Mouse (Mus musculus): ENCODE measurements around the gene Fam170b. TPM values are rescaled to one million over a fixed set of nuclear protein-coding genes. Genes with fewer than 3 reads are reported as not detected.
A peak's percentile ranks its signal among the peaks of the same experiment; 100 is the strongest.

Gene Fam170b
- polyA plus RNA-seq, 1 experiment, result not detected

GRCm38 (mm10) chr14:32798355-32798754 is 35.4 kb upstream of the Fam170b start:
- WGBS, result 84% methylated on average over 4 of the region's 4 CpGs
- Histone ChIP-seq H3K4me1 (ENCODE audit: control insufficient read depth, insufficient read depth, low read length) (no peaks in the 10 kb centered on the region), H3K4me3 (ENCODE audit: insufficient read depth, low read depth, low read length) (no peak overlapping the region), H3K27me3 (replicated peaks; ENCODE audit: control insufficient read depth, insufficient read depth, low read length) (no peaks in the 10 kb centered on the region), H3K27ac (ENCODE audit: insufficient read depth, low read depth, low read length) (no peak overlapping the region), H3K36me3 (ENCODE audit: control insufficient read depth, insufficient read depth, low read length) (no peaks in the 10 kb centered on the region)
- TF ChIP-seq POLR2A (IDR thresholded peaks at IDR 0.05; ENCODE audit: low read depth, low read length) (no peak), CTCF (conservative IDR thresholded peaks at IDR 0.05; ENCODE audit: insufficient read depth, insufficient read length, low read depth, low read length) (no peak)
- DNase-seq, result no peak

GRCm38 (mm10) chr14:32800048-32800447 is 33.7 kb upstream of the Fam170b start:
- no peak for TF ChIP-seq POLR2A (IDR thresholded peaks at IDR 0.05; ENCODE audit: low read depth, low read length)
- no peaks in the 10 kb centered on the region for H3K4me1 ChIP-seq (ENCODE audit: control insufficient read depth, insufficient read depth, low read length)

GRCm38 (mm10) chr14:32801016-32801661 is 32.6 kb upstream of the Fam170b start:
- WGBS, result 63% methylated on average over 11 of the region's 11 CpGs
- Histone ChIP-seq H3K27ac (ENCODE audit: insufficient read depth, low read depth, low read length) (no peak overlapping the region), H3K4me1 (ENCODE audit: control insufficient read depth, insufficient read depth, low read length) (no peaks in the 10 kb centered on the region), H3K4me3 (ENCODE audit: insufficient read depth, low read depth, low read length) (no peak overlapping the region), H3K27me3 (replicated peaks; ENCODE audit: control insufficient read depth, insufficient read depth, low read length) (no peaks in the 10 kb centered on the region), H3K36me3 (ENCODE audit: control insufficient read depth, insufficient read depth, low read length) (no peaks in the 10 kb centered on the region)
- TF ChIP-seq POLR2A (IDR thresholded peaks at IDR 0.05; ENCODE audit: low read depth, low read length) (no peak), CTCF (conservative IDR thresholded peaks at IDR 0.05; ENCODE audit: insufficient read depth, insufficient read length, low read depth, low read length) (peak; percentile 37; the same call in 1 of the 2 replicates)
- peak; percentile 13 for DNase-seq

More at GRCm38 (mm10) chr14:32800048-32800447, 33.7 kb upstream of the Fam170b start:
- DNase-seq, result no peak
- no peak overlapping the region for H3K27ac ChIP-seq (ENCODE audit: insufficient read depth, low read depth, low read length)
- no peaks in the 10 kb centered on the region for H3K36me3 ChIP-seq (ENCODE audit: control insufficient read depth, insufficient read depth, low read length)
- no peaks in the 10 kb centered on the region for H3K27me3 ChIP-seq (replicated peaks; ENCODE audit: control insufficient read depth, insufficient read depth, low read length)
- WGBS, result 96% methylated on average over 7 of the region's 7 CpGs
- H3K4me3 ChIP-seq (ENCODE audit: insufficient read depth, low read depth, low read length), result no peak overlapping the region

DNA sequence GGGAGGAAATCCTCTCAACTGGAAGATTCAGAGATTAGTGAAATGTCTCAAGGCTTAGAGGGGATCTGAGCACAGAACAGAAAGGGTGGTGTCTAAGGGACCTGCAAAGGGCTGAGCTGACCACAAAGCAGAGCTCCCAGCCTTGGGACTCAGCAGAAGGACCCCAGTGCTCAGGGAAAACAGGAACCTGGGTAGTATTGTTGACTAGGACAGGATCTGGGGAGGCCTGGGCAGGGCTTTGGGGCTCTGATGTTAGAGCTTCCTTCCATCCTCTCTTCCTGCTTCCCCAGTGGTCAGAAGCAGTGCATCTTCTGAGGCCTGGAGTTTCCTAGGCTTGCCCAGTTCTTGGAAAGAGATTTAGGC is 32.1 kb upstream of the Fam170b start:
- no peak overlapping the region for H3K4me3 ChIP-seq (ENCODE audit: insufficient read depth, low read depth, low read length)
- DNase-seq, result no peak
- no peaks in the 10 kb centered on the region for H3K27me3 ChIP-seq (replicated peaks; ENCODE audit: control insufficient read depth, insufficient read depth, low read length)
- no peak overlapping the region for H3K27ac ChIP-seq (ENCODE audit: insufficient read depth, low read depth, low read length)
- no peaks in the 10 kb centered on the region for H3K4me1 ChIP-seq (ENCODE audit: control insufficient read depth, insufficient read depth, low read length)
- H3K36me3 ChIP-seq (ENCODE audit: control insufficient read depth, insufficient read depth, low read length), result no peaks in the 10 kb centered on the region
- TF ChIP-seq CTCF (conservative IDR thresholded peaks at IDR 0.05; ENCODE audit: insufficient read depth, insufficient read length, low read depth, low read length) (no peak), POLR2A (IDR thresholded peaks at IDR 0.05; ENCODE audit: low read depth, low read length) (no peak)

DNA sequence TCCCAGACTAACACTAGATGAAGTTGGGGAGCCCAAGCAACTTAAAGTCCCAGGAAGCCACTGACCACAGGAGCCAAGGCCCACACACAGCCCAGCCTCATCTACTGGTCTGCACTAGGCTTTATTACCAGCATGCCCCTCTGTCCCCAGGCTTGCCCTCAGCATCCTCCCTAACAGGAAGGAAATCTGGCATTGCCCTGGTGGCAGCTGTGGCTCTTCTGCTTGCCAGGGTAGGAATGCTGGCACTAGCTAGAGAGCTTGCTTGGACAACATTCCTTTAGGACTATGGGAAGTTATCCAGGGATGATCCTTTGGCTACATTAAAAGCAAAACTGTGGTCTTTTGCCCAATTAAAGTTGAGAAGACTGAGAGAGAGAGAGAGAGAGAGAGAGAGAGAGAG is 23.7 kb upstream of the Fam170b start:
- H3K4me1 ChIP-seq (ENCODE audit: control insufficient read depth, insufficient read depth, low read length), result no peaks in the 10 kb centered on the region
- DNase-seq, result no peak
- H3K4me3 ChIP-seq (ENCODE audit: insufficient read depth, low read depth, low read length), result no peak overlapping the region
- H3K27ac ChIP-seq (ENCODE audit: insufficient read depth, low read depth, low read length), result no peak overlapping the region
- no peaks in the 10 kb centered on the region for H3K27me3 ChIP-seq (replicated peaks; ENCODE audit: control insufficient read depth, insufficient read depth, low read length)
- H3K36me3 ChIP-seq (ENCODE audit: control insufficient read depth, insufficient read depth, low read length), result no peaks in the 10 kb centered on the region
- no peak for TF ChIP-seq CTCF (conservative IDR thresholded peaks at IDR 0.05; ENCODE audit: insufficient read depth, insufficient read length, low read depth, low read length)
- no peak for TF ChIP-seq POLR2A (IDR thresholded peaks at IDR 0.05; ENCODE audit: low read depth, low read length)

DNA sequence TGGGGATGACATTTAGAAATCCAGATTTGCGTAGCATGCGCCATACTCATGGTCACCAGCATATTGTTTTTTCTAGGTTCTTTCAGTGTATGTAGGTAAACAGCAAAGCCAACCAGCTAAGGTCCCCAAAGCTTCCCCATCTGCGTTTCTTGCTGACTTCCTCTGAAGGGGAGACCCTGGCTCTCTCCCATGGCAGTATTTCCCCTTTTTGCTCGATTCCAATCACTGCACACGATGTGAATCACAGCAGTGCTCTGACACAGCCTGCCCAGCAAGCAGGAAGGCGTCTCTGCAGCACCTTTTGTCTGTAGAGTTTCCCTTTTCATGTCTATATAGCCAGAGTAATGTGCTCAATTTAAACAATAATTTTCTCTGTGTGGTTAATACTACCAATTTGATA is 21.3 kb upstream of the Fam170b start:
- no peak for DNase-seq
- 71% methylated on average over 6 of the region's 6 CpGs for WGBS
- TF ChIP-seq POLR2A (IDR thresholded peaks at IDR 0.05; ENCODE audit: low read depth, low read length) (no peak), CTCF (conservative IDR thresholded peaks at IDR 0.05; ENCODE audit: insufficient read depth, insufficient read length, low read depth, low read length) (no peak)
- Histone ChIP-seq H3K27me3 (replicated peaks; ENCODE audit: control insufficient read depth, insufficient read depth, low read length) (no peaks in the 10 kb centered on the region), H3K36me3 (ENCODE audit: control insufficient read depth, insufficient read depth, low read length) (no peaks in the 10 kb centered on the region), H3K27ac (ENCODE audit: insufficient read depth, low read depth, low read length) (no peak overlapping the region), H3K4me1 (ENCODE audit: control insufficient read depth, insufficient read depth, low read length) (no peaks in the 10 kb centered on the region), H3K4me3 (ENCODE audit: insufficient read depth, low read depth, low read length) (no peak overlapping the region)

- no peak for TF ChIP-seq POLR2A (IDR thresholded peaks at IDR 0.05; ENCODE audit: low read depth, low read length)
- no peak for TF ChIP-seq CTCF (conservative IDR thresholded peaks at IDR 0.05; ENCODE audit: insufficient read depth, insufficient read length, low read depth, low read length)
- H3K27ac ChIP-seq (ENCODE audit: insufficient read depth, low read depth, low read length), result no peak overlapping the region
- DNase-seq, result no peak
- no peak overlapping the region for H3K4me3 ChIP-seq (ENCODE audit: insufficient read depth, low read depth, low read length)
- H3K27me3 ChIP-seq (replicated peaks; ENCODE audit: control insufficient read depth, insufficient read depth, low read length), result no peaks in the 10 kb centered on the region
- whole genome bisulfite sequencing, result 77% methylated on average over 4 of the region's 4 CpGs
- H3K36me3 ChIP-seq (ENCODE audit: control insufficient read depth, insufficient read depth, low read length), result no peaks in the 10 kb centered on the region
- no peaks in the 10 kb centered on the region for H3K4me1 ChIP-seq (ENCODE audit: control insufficient read depth, insufficient read depth, low read length)
Observed at GRCm38 (mm10) chr14:32814961-32815360, 18.8 kb upstream of the Fam170b start.
